Mouse (Mus musculus): ENCODE measurements at regions not wholly inside any gene's neighbourhood (a gene's known extent, or its start where the extent isn't known, plus 50 kb on each side); places are given as distances from the start of the nearest gene placed in this dataset.

DNA sequence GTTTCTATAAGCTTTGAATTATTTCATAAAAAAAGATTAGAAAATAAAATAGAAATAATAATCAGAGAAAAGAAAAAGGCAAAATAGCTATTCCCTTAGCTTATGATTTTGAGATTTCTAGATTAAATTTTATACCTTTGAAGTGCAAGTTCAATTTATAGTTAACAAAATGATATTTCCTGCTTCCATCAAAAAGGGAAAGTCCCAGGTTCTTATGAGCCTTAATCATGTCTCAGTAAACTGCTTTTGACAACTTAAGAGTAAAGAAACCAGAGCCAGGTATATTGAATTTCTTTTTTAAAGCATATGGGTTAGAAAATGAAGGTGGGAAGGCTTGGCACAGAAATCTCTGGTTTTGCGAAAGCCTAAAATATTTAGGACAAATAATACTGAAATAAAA, 733.4 kb upstream of the Tbl1xr1 start:
- TF ChIP-seq POLR2A (IDR thresholded peaks at IDR 0.05; ENCODE audit: low read depth, low read length) = no peak
- no peak for TF ChIP-seq CTCF (IDR thresholded peaks at IDR 0.05; ENCODE audit: borderline replicate concordance, insufficient read depth, low read length)

All from embryonic fibroblast, embryonic 13.5 days (primary cell).